Mouse (Mus musculus): ENCODE data around the gene Dlx1. TPM values are rescaled to one million over a fixed set of nuclear protein-coding genes. Genes with fewer than 3 reads are reported as not detected.

Gene Dlx1
- polyA plus RNA-seq, 1 experiment from 2014 or later = 11.6 TPM

- no peaks in the 10 kb centered on the region for H3K9me3 ChIP-seq (replicated peaks; ENCODE audit: control insufficient read depth, low read length)
- no peaks in the 10 kb centered on the region for H3K36me3 ChIP-seq (ENCODE audit: control insufficient read depth, insufficient read depth, low read length)
- peaks cover 2% of the 10 kb centered on the region for H3K4me1 ChIP-seq (ENCODE audit: control insufficient read depth, insufficient read depth, low read length)
- no peak overlapping the region for H3K4me2 ChIP-seq (ENCODE audit: low read depth, low read length)
- ATAC-seq (ENCODE audit: insufficient read depth, low FRiP score) = no peak
- H3K27me3 ChIP-seq (ENCODE audit: control insufficient read depth, insufficient read depth, low read length) = peaks cover 66% of the 10 kb centered on the region
- WGBS = 2% methylated on average over 18 of the region's 18 CpGs
- H3K27ac ChIP-seq (ENCODE audit: low read length) = no peak overlapping the region
- H3K9ac ChIP-seq (ENCODE audit: low read length) = no peak overlapping the region
- no peak overlapping the region for H3K4me3 ChIP-seq (replicated peaks; ENCODE audit: low read length)
Observed at GRCm38 (mm10) chr2:71551704-71552103, 23.8 kb downstream of the Dlx1 start.

- 55% methylated on average over 5 of the region's 5 CpGs for WGBS
- H3K27me3 ChIP-seq (ENCODE audit: control insufficient read depth, insufficient read depth, low read length) = peaks cover 28% of the 10 kb centered on the region
- H3K9ac ChIP-seq (ENCODE audit: low read length) = no peak overlapping the region
- H3K4me2 ChIP-seq (ENCODE audit: low read depth, low read length) = no peak overlapping the region
- no peak for ATAC-seq (ENCODE audit: insufficient read depth, low FRiP score)
- H3K36me3 ChIP-seq (ENCODE audit: control insufficient read depth, insufficient read depth, low read length) = no peaks in the 10 kb centered on the region
- no peak overlapping the region for H3K27ac ChIP-seq (ENCODE audit: low read length)
- no peaks in the 10 kb centered on the region for H3K4me1 ChIP-seq (ENCODE audit: control insufficient read depth, insufficient read depth, low read length)
- H3K4me3 ChIP-seq (replicated peaks; ENCODE audit: low read length) = no peak overlapping the region
- H3K9me3 ChIP-seq (replicated peaks; ENCODE audit: control insufficient read depth, low read length) = no peaks in the 10 kb centered on the region
Observed at GRCm38 (mm10) chr2:71556071-71556470, 28.2 kb downstream of the Dlx1 start.

GRCm38 (mm10) chr2:71566466-71566865 is 38.6 kb downstream of the Dlx1 start:
- 68% methylated on average over 9 of the region's 9 CpGs for WGBS

GRCm38 (mm10) chr2:71573736-71574135 is 45.8 kb downstream of the Dlx1 start:
- H3K4me1 ChIP-seq (ENCODE audit: control insufficient read depth, insufficient read depth, low read length) = no peaks in the 10 kb centered on the region
- H3K4me3 ChIP-seq (replicated peaks; ENCODE audit: low read length) = no peak overlapping the region
- H3K9me3 ChIP-seq (replicated peaks; ENCODE audit: control insufficient read depth, low read length) = no peaks in the 10 kb centered on the region
- H3K27me3 ChIP-seq (ENCODE audit: control insufficient read depth, insufficient read depth, low read length) = no peaks in the 10 kb centered on the region; the same call in 1 of the 2 replicates
- no peak overlapping the region for H3K4me2 ChIP-seq (ENCODE audit: low read depth, low read length)
- no peak for ATAC-seq (ENCODE audit: insufficient read depth, low FRiP score)
- no peak overlapping the region for H3K27ac ChIP-seq (ENCODE audit: low read length)
- 49% methylated on average over 4 of the region's 4 CpGs for WGBS
- no peaks in the 10 kb centered on the region for H3K36me3 ChIP-seq (ENCODE audit: control insufficient read depth, insufficient read depth, low read length)
- no peak overlapping the region for H3K9ac ChIP-seq (ENCODE audit: low read length)

More at GRCm38 (mm10) chr2:71566466-71566865, 38.6 kb downstream of the Dlx1 start:
- no peak overlapping the region for H3K27ac ChIP-seq (ENCODE audit: low read length)
- H3K9ac ChIP-seq (ENCODE audit: low read length) = no peak overlapping the region
- no peak for ATAC-seq (ENCODE audit: insufficient read depth, low FRiP score)
- no peak overlapping the region for H3K4me3 ChIP-seq (replicated peaks; ENCODE audit: low read length)
- H3K4me2 ChIP-seq (ENCODE audit: low read depth, low read length) = no peak overlapping the region
- H3K27me3 ChIP-seq (ENCODE audit: control insufficient read depth, insufficient read depth, low read length) = no peaks in the 10 kb centered on the region
- H3K9me3 ChIP-seq (replicated peaks; ENCODE audit: control insufficient read depth, low read length) = no peaks in the 10 kb centered on the region
- no peaks in the 10 kb centered on the region for H3K36me3 ChIP-seq (ENCODE audit: control insufficient read depth, insufficient read depth, low read length)
- no peaks in the 10 kb centered on the region for H3K4me1 ChIP-seq (ENCODE audit: control insufficient read depth, insufficient read depth, low read length)

DNA sequence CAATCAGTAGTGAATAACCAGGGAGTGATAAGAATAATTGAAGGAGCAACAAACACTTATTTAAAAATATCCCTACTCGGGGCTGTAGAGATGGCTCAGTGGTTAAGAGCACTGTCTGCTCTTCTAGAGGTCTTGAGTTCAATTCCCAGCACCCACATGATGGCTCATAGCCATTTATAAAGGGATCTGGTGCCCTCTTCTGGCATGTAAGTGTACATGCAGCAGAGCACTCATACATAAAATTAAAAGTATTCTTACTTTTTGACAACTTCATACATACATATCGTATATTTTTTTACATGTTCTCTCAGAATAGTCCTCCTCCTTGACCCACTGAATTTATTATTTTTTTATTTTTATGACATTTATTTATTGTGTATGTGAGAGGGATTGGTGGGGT is 49.1 kb downstream of the Dlx1 start:
- Histone ChIP-seq H3K9ac (ENCODE audit: low read length) (no peak overlapping the region), H3K4me2 (ENCODE audit: low read depth, low read length) (no peak overlapping the region), H3K27ac (ENCODE audit: low read length) (no peak overlapping the region), H3K9me3 (replicated peaks; ENCODE audit: control insufficient read depth, low read length) (no peaks in the 10 kb centered on the region), H3K36me3 (ENCODE audit: control insufficient read depth, insufficient read depth, low read length) (no peaks in the 10 kb centered on the region), H3K4me1 (ENCODE audit: control insufficient read depth, insufficient read depth, low read length) (0 out of 2 replicates have a peak, but pooled peaks cover 6% of the 10 kb centered on the region), H3K27me3 (ENCODE audit: control insufficient read depth, insufficient read depth, low read length) (peaks cover 3% of the 10 kb centered on the region; the same call in 1 of the 2 replicates), H3K4me3 (replicated peaks; ENCODE audit: low read length) (no peak overlapping the region)
- ATAC-seq (ENCODE audit: insufficient read depth, low FRiP score) = no peak
- WGBS = 91% methylated on average over 2 of the region's 2 CpGs

GRCm38 (mm10) chr2:71580632-71581466 is 52.9 kb downstream of the Dlx1 start:
- Histone ChIP-seq H3K27me3 (ENCODE audit: control insufficient read depth, insufficient read depth, low read length) (peaks cover 7% of the 10 kb centered on the region; the same call in 1 of the 2 replicates), H3K4me3 (replicated peaks; ENCODE audit: low read length) (peak overlapping the region; percentile 66), H3K9ac (ENCODE audit: low read length) (peak overlapping the region; percentile 74), H3K27ac (ENCODE audit: low read length) (no peak overlapping the region), H3K4me2 (ENCODE audit: low read depth, low read length) (peak overlapping the region; percentile 95), H3K9me3 (replicated peaks; ENCODE audit: control insufficient read depth, low read length) (no peaks in the 10 kb centered on the region), H3K4me1 (ENCODE audit: control insufficient read depth, insufficient read depth, low read length) (0 out of 2 replicates have a peak, but pooled peaks cover 6% of the 10 kb centered on the region), H3K36me3 (ENCODE audit: control insufficient read depth, insufficient read depth, low read length) (no peaks in the 10 kb centered on the region)
- ATAC-seq (ENCODE audit: insufficient read depth, low FRiP score) = peak; percentile 80
- 9% methylated on average over 50 of the region's 50 CpGs for WGBS

DNA sequence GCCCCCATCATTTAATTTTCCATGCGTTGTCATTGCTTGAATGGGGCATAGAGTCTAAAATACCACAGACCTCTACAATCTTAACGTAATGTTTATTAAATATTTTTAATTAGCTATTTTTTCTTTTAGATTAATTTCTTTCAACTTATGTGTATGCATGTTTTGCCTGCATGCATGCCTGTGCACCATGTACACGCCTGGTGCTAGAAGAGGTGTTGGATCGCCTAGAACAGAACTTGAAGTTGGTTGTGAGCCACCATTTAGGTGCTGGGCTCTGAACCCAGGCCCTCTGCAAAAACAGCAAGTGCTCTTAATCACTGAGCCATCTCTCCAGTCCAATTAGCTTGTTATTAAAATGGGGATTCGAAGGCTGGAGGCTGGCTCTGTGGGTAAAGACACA is 53.6 kb downstream of the Dlx1 start:
- 67% methylated on average over 5 of the region's 5 CpGs for WGBS

More for the DNA sequence above, 53.6 kb downstream of the Dlx1 start:
- Histone ChIP-seq H3K27ac (ENCODE audit: low read length) (no peak overlapping the region), H3K4me2 (ENCODE audit: low read depth, low read length) (peak overlapping the region; percentile 95), H3K36me3 (ENCODE audit: control insufficient read depth, insufficient read depth, low read length) (no peaks in the 10 kb centered on the region), H3K27me3 (ENCODE audit: control insufficient read depth, insufficient read depth, low read length) (peaks cover 7% of the 10 kb centered on the region; the same call in 1 of the 2 replicates), H3K9me3 (replicated peaks; ENCODE audit: control insufficient read depth, low read length) (no peaks in the 10 kb centered on the region), H3K9ac (ENCODE audit: low read length) (peak overlapping the region; percentile 74; the same call in 1 of the 2 replicates), H3K4me3 (replicated peaks; ENCODE audit: low read length) (peak overlapping the region; percentile 66), H3K4me1 (ENCODE audit: control insufficient read depth, insufficient read depth, low read length) (0 out of 2 replicates have a peak, but pooled peaks cover 6% of the 10 kb centered on the region)
- no peak; the same call in 1 of the 2 replicates for ATAC-seq (ENCODE audit: insufficient read depth, low FRiP score)

Other genes starting within 250 kb of the Dlx1 start
- 43.6 TPM in 2 replicates for gene Slc25a12, start 160.4 kb upstream of the Dlx1 start, polyA plus RNA-seq (2015; fragmentation: Nextera tagmentation; extraction: Ambion mirVana)
- 98.1 and 108 TPM in 2 replicates for gene Hat1, start 139.2 kb upstream of the Dlx1 start, polyA plus RNA-seq (2015; fragmentation: Nextera tagmentation; extraction: Ambion mirVana)
- 34.6 and 40.1 TPM in 2 replicates for gene Metap1d, start 74.8 kb upstream of the Dlx1 start, polyA plus RNA-seq (2015; fragmentation: Nextera tagmentation; extraction: Ambion mirVana)
- 2.2 and 2.4 TPM in 2 replicates for gene Dlx2, start 18.6 kb downstream of the Dlx1 start, polyA plus RNA-seq (2015; fragmentation: Nextera tagmentation; extraction: Ambion mirVana)
- 40.7 and 47.1 TPM in 2 replicates for gene Itga6, start 217.5 kb downstream of the Dlx1 start, polyA plus RNA-seq (2015; fragmentation: Nextera tagmentation; extraction: Ambion mirVana)

Measured in stomach, embryonic 16.5 days (tissue).